Mouse (Mus musculus): ENCODE data around the gene Insm1.

The Insm1 gene

DNA sequence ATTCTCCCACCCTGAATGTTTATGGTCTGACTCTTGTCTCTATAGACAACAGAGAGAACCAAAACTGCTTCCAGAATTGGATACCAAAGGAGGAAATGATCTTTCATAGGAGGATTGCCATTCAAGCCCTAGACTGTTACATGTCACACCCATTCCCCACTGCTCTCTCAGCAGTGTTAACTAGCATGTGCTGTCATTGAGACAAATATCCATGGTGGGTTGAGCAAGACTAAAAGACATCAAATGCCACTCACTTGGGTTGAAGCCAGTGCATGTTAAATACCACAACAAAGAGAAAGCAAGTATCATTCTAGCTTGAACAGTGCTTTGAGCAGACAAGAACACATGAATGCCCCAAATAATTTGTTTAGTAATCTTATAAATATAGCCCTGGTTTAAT, 41.2 kb downstream of the Insm1 start:
- CTCF ChIA-PET: no interaction called here

DNA sequence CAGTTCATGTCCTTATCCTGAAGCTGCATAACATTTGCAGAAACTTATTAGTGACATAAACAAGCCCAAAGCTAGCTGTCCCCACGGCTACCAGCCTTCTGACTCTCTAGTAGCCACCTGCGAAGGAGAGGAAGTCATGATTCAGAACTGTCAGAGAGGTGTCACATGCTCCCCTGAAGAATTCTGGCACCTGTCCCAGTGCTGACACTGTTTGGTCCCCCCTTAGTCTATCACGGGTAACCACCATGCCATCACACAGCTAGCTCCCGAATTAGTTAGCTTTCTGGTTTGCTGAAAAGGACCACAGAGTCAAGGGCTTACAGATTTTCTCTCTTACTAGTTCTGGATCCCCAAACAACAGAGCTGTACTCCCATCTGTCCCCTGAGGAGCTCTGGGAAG, 43.3 kb downstream of the Insm1 start:
- CTCF ChIA-PET: no interaction called here

DNA sequence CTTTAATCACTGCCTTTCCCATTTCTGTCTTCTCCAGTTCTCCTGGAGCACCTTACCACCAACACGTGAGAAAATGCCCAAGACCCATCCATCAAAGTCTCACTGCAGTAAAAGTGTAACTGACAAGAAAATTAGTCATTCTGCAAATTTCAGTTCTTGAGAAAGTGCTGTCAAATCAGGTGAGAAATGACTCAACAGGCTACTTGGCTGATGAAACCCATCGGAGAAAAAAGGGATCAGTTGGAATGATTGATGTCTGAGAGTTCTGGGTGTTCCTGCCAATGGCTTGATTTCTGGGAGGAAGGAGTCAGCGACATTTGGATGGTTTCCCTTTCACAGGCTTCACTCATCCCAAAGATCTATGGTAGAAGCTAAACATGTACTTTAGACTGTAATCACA, 44.8 kb downstream of the Insm1 start:
- CTCF ChIA-PET: no interaction called here

All from spleen, embryonic (tissue).